Mouse (Mus musculus) heart, embryonic 13.5 days (tissue): ENCODE measurements around the gene Glud1. TPM values are rescaled to one million over a fixed set of nuclear protein-coding genes. Genes with fewer than 3 reads are reported as not detected.

Experiments used
- ATAC-seq: fragments of 200-750 bp; cut with Nextera tagmentation; 2 replicates; pipeline ENCODE4 v1.8.0; 2017; ENCODE audit warnings: moderate TSS enrichment; ENCODE audit not compliant: insufficient number of reproducible peaks, low FRiP score, low TSS enrichment; ENCODE audit errors: extremely low read depth
- H3K27ac ChIP-seq: fragments of 300-500 bp; sonication (generic); replicated peaks from 2 replicates; pipeline ENCODE4 v1.5.1; 2015; ENCODE audit warnings: moderate library complexity, mild to moderate bottlenecking, inconsistent platforms
- H3K27me3 ChIP-seq: fragments of 300-500 bp; sonication (generic); replicated peaks from 2 replicates; pipeline ENCODE4 v1.6.1; 2015; ENCODE audit warnings: mild to moderate bottlenecking, inconsistent platforms
- H3K36me3 ChIP-seq: fragments of 300-500 bp; sonication (generic); 2 replicates; pipeline ENCODE4 v1.6.1; 2015; ENCODE audit warnings: mild to moderate bottlenecking, inconsistent platforms
- H3K4me1 ChIP-seq: fragments of 300-500 bp; sonication (generic); 2 replicates; pipeline ENCODE4 v1.6.1; 2015; ENCODE audit warnings: inconsistent platforms
- H3K4me2 ChIP-seq: fragments of 300-500 bp; sonication (generic); 2 replicates; pipeline ENCODE4 v1.6.1; 2015; ENCODE audit warnings: inconsistent platforms, mild to moderate bottlenecking, moderate library complexity
- H3K4me3 ChIP-seq: fragments of 300-500 bp; sonication (generic); 2 replicates; pipeline ENCODE4 v1.5.1; 2015; ENCODE audit warnings: moderate library complexity, mild to moderate bottlenecking, inconsistent platforms
- H3K9ac ChIP-seq: fragments of 300-500 bp; sonication (generic); 2 replicates; pipeline ENCODE4 v1.6.1; 2015; ENCODE audit warnings: inconsistent platforms, mild to moderate bottlenecking, moderate library complexity
- H3K9me3 ChIP-seq: fragments of 300-500 bp; sonication (generic); 2 replicates; pipeline ENCODE4 v1.6.1; 2016; ENCODE audit warnings: inconsistent platforms
- WGBS: fragments of 180-500 bp; shearing (Covaris S2); methylation state at CpG from one replicate; pipeline ENCODE4 v1.1.7; 2015; ENCODE audit warnings: mixed read lengths; 5-methylcytosine and 5-hydroxymethylcytosine counted together
- polyA plus RNA-seq: library from polyadenylated mRNA; unstranded; fragments of >200 nt; fragmentation: Nextera tagmentation; extraction: Ambion mirVana; gene quantifications from 2 replicates; pipeline ENCODE4 v1.2.1, GENCODE M21; 2015

Glud1 gene
- polyA plus RNA-seq, 1 experiment from 2014 or later = 56.0 TPM

GRCm38 (mm10) chr14:34370203-34370602, 59.7 kb downstream of the Glud1 start:
- no peak for ATAC-seq

GRCm38 (mm10) chr14:34370921-34371320, 60.4 kb downstream of the Glud1 start:
- Histone ChIP-seq H3K36me3 (no peaks in the 10 kb centered on the region), H3K4me1 (peaks cover 19% of the 10 kb centered on the region)

More at GRCm38 (mm10) chr14:34370203-34370602, 59.7 kb downstream of the Glud1 start:
- Histone ChIP-seq H3K9ac (no peak overlapping the region), H3K27ac (no peak overlapping the region), H3K36me3 (no peaks in the 10 kb centered on the region), H3K4me1 (peaks cover 19% of the 10 kb centered on the region), H3K9me3 (no peaks in the 10 kb centered on the region), H3K4me3 (no peak overlapping the region), H3K27me3 (no peaks in the 10 kb centered on the region), H3K4me2 (no peak overlapping the region)
- WGBS = 57% methylated on average over 3 of the region's 3 CpGs

GRCm38 (mm10) chr14:34371763-34372162, 61.2 kb downstream of the Glud1 start:
- H3K9me3 ChIP-seq = no peaks in the 10 kb centered on the region
- H3K4me2 ChIP-seq = no peak overlapping the region
- no peaks in the 10 kb centered on the region for H3K27me3 ChIP-seq
- H3K4me1 ChIP-seq = peaks cover 19% of the 10 kb centered on the region
- no peak overlapping the region for H3K4me3 ChIP-seq
- no peak for ATAC-seq
- H3K27ac ChIP-seq = no peak overlapping the region
- 81% methylated on average over 2 of the region's 2 CpGs for WGBS
- no peaks in the 10 kb centered on the region for H3K36me3 ChIP-seq
- no peak overlapping the region for H3K9ac ChIP-seq

More at GRCm38 (mm10) chr14:34370921-34371320, 60.4 kb downstream of the Glud1 start:
- no peak overlapping the region for H3K4me2 ChIP-seq
- no peaks in the 10 kb centered on the region for H3K27me3 ChIP-seq
- no peak for ATAC-seq
- H3K27ac ChIP-seq = no peak overlapping the region
- no peak overlapping the region for H3K9ac ChIP-seq
- 74% methylated on average over 3 of the region's 3 CpGs for WGBS
- H3K4me3 ChIP-seq = no peak overlapping the region
- no peaks in the 10 kb centered on the region for H3K9me3 ChIP-seq

- WGBS = 78% methylated on average over 6 of the region's 6 CpGs
- Histone ChIP-seq H3K4me2 (no peak overlapping the region), H3K9ac (no peak overlapping the region), H3K4me3 (no peak overlapping the region), H3K27ac (no peak overlapping the region), H3K9me3 (no peaks in the 10 kb centered on the region), H3K27me3 (no peaks in the 10 kb centered on the region), H3K4me1 (peaks cover 20% of the 10 kb centered on the region), H3K36me3 (no peaks in the 10 kb centered on the region)
- no peak for ATAC-seq
Measured at GRCm38 (mm10) chr14:34372646-34373045, 62.1 kb downstream of the Glud1 start.

- H3K4me3 ChIP-seq = no peak overlapping the region
- no peak overlapping the region for H3K4me2 ChIP-seq
- H3K4me1 ChIP-seq = peaks cover 29% of the 10 kb centered on the region
- no peaks in the 10 kb centered on the region for H3K9me3 ChIP-seq
- no peaks in the 10 kb centered on the region for H3K27me3 ChIP-seq
- no peak for ATAC-seq
- 74% methylated on average over 6 of the region's 6 CpGs for WGBS
- H3K9ac ChIP-seq = no peak overlapping the region
- H3K27ac ChIP-seq = no peak overlapping the region
- H3K36me3 ChIP-seq = no peaks in the 10 kb centered on the region
Measured at GRCm38 (mm10) chr14:34373581-34373980, 63.1 kb downstream of the Glud1 start.

GRCm38 (mm10) chr14:34374577-34374976, 64.0 kb downstream of the Glud1 start, which contains the start of gene Sncg:
Gene Sncg (minus strand): TSS chr14:34374789.
- Histone ChIP-seq H3K27me3 (no peaks in the 10 kb centered on the region), H3K27ac (peak within 1 kb of the TSS; percentile 77), H3K9ac (peak within 1 kb of the TSS; percentile 68), H3K4me3 (peak within 1 kb of the TSS; percentile 49), H3K4me1 (peaks cover 39% of the 10 kb centered on the region), H3K9me3 (no peaks in the 10 kb centered on the region), H3K4me2 (peak within 1 kb of the TSS; percentile 64), H3K36me3 (no peaks in the 10 kb centered on the region)
- ATAC-seq = no peak
- WGBS = 45% methylated on average over 10 of the region's 10 CpGs

- H3K36me3 ChIP-seq = no peaks in the 10 kb centered on the region
- H3K4me1 ChIP-seq = peaks cover 41% of the 10 kb centered on the region
- peak within 1 kb of the TSS; percentile 68 for H3K9ac ChIP-seq
- no peak for ATAC-seq
- no peaks in the 10 kb centered on the region for H3K27me3 ChIP-seq
- peak within 1 kb of the TSS; percentile 64 for H3K4me2 ChIP-seq
- H3K4me3 ChIP-seq = peak within 1 kb of the TSS; percentile 49
- no peaks in the 10 kb centered on the region for H3K9me3 ChIP-seq
- peak within 1 kb of the TSS; percentile 77 for H3K27ac ChIP-seq
- 65% methylated on average over 13 of the region's 13 CpGs for WGBS
Measured at GRCm38 (mm10) chr14:34375415-34375904, 64.9 kb downstream of the Glud1 start, which contains the start of gene Mmrn2. Gene Mmrn2 (plus strand): TSS chr14:34375465.

- H3K27ac ChIP-seq = peak overlapping the region; percentile 77
- no peaks in the 10 kb centered on the region for H3K9me3 ChIP-seq
- WGBS = 66% methylated on average over 5 of the region's 5 CpGs
- H3K9ac ChIP-seq = peak overlapping the region; percentile 68
- no peak for ATAC-seq
- no peaks in the 10 kb centered on the region for H3K36me3 ChIP-seq
- H3K4me3 ChIP-seq = peak overlapping the region; percentile 49
- H3K27me3 ChIP-seq = no peaks in the 10 kb centered on the region
- H3K4me2 ChIP-seq = peak overlapping the region; percentile 64
- peaks cover 41% of the 10 kb centered on the region for H3K4me1 ChIP-seq
Measured at GRCm38 (mm10) chr14:34375941-34376340, 65.4 kb downstream of the Glud1 start.

GRCm38 (mm10) chr14:34377121-34377520, 66.6 kb downstream of the Glud1 start:
- peak overlapping the region; percentile 64 for H3K4me2 ChIP-seq
- peak overlapping the region; percentile 77 for H3K27ac ChIP-seq
- H3K9ac ChIP-seq = peak overlapping the region; percentile 68
- WGBS = 70% methylated on average over 4 of the region's 4 CpGs
- peak overlapping the region; percentile 49 for H3K4me3 ChIP-seq
- no peaks in the 10 kb centered on the region for H3K27me3 ChIP-seq
- H3K9me3 ChIP-seq = no peaks in the 10 kb centered on the region
- 0 out of 2 replicates have a peak, but pooled peaks cover 4% of the 10 kb centered on the region for H3K36me3 ChIP-seq
- ATAC-seq = no peak
- peaks cover 41% of the 10 kb centered on the region for H3K4me1 ChIP-seq

GRCm38 (mm10) chr14:34378560-34379331, 68.2 kb downstream of the Glud1 start:
- peak; percentile 14; the same call in 1 of the 2 replicates for ATAC-seq
- H3K27me3 ChIP-seq = no peaks in the 10 kb centered on the region
- H3K36me3 ChIP-seq = peaks cover 11% of the 10 kb centered on the region
- H3K9ac ChIP-seq = peak overlapping the region; percentile 65
- WGBS = 30% methylated on average over 11 of the region's 11 CpGs
- H3K4me3 ChIP-seq = peak overlapping the region; percentile 49
- H3K9me3 ChIP-seq = no peaks in the 10 kb centered on the region
- H3K4me1 ChIP-seq = peaks cover 37% of the 10 kb centered on the region
- peak overlapping the region; percentile 64 for H3K4me2 ChIP-seq
- peak overlapping the region; percentile 77 for H3K27ac ChIP-seq

GRCm38 (mm10) chr14:34382921-34383704, 72.6 kb downstream of the Glud1 start:
- no peak for ATAC-seq
- Histone ChIP-seq H3K27ac (no peak overlapping the region), H3K36me3 (peaks cover 11% of the 10 kb centered on the region), H3K9me3 (no peaks in the 10 kb centered on the region), H3K4me1 (peaks cover 17% of the 10 kb centered on the region), H3K4me2 (no peak overlapping the region), H3K27me3 (no peaks in the 10 kb centered on the region), H3K4me3 (no peak overlapping the region), H3K9ac (no peak overlapping the region)
- WGBS = 82% methylated on average over 9 of the region's 9 CpGs
